Mouse (Mus musculus) small intestine, adult 2 months (tissue): ENCODE measurements around the gene Cyren.

Experiments used
- CTCF ChIP-seq: fragments of 200-500 bp; IDR thresholded peaks from 2 replicates; pipeline ENCODE4 v1.5.1; 2012; ENCODE audit warnings: low read depth, mild to moderate bottlenecking, control low read depth, inconsistent platforms, low read length, moderate library complexity, mixed read lengths; ENCODE audit not compliant: insufficient replicate concordance, insufficient read length; ENCODE audit errors: extremely low read depth
- POLR2A ChIP-seq: fragments of 200-500 bp; IDR thresholded peaks from 2 replicates; pipeline ENCODE4 v1.6.1; 2012; ENCODE audit warnings: low read depth, mild to moderate bottlenecking, control low read depth, inconsistent platforms, low read length, moderate library complexity

- TF ChIP-seq CTCF (no peak), POLR2A (no peak)
These were observed 5.0 kb downstream of the Cyren start for GRCm38 (mm10) chr6:34872871-34873270.
